Mouse (Mus musculus) retina, postnatal 7 days (tissue): Measurements from ENCODE around the gene Rmnd5b.

ENCODE experiments used
- DNase-seq: peaks from one replicate; pipeline ENCODE4 v3.0.0-alpha.2; 2012; ENCODE audit warnings: low read depth, low spot score

Gene Rmnd5b

DNA sequence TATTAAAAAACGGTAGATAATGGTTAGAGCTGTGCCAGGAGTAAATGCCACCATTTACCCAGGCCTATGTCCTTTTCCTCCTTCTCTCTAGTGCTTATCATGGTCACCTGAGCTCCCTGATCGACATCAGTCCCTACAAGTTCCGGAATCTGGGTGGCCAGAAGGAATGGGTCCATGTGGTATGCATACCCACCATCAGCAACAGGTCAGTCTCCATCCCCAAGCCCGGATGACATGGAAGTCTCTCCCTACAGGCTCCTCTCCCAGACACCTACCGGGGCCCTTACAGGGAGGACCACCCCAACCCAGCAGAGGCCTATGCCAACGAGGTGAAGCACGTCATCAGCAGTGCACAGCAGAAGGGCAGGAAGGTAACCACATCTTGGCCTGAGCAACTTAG, 43.8 kb downstream of the Rmnd5b start:
- no peak for DNase-seq

DNA sequence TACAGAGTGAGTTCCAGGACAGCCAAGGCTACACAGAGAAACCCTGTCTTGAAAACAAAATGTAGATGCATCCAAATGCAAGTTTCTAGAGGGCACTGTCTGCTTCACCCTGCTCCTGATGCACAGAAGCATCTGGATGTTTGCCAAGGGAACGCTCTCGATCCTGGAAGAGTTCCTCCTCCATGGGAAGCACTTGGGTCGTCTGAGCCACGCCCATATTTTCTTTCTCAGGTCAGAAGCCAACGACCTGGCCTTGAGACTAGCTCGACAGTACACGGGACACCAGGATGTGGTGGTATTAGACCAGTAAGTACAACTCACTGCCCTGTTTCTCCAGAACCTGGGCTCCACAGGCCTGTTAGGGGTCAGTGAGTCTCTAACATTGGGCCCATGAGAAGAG, 44.5 kb downstream of the Rmnd5b start:
- DNase-seq, result no peak

DNA sequence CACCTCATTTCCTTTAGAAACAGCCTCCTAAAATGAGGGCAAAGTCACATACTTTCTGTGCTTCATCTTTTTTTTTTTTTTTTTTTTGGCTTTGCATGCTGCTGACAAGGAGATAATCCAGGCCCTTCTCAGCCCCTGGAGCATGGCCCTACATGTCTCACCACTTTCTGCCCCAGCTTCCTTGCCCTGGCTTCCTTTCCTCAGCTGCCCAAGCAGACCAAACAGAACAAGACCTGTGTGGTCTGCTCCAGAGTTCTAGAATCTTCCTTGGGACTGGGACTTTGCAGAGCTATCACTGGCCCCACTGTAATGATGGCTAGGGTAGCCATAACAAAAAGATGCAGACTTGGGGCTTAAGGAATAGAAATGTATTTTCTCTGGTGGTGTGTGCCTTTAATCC, 45.7 kb downstream of the Rmnd5b start:
- DNase-seq, result no peak

DNA sequence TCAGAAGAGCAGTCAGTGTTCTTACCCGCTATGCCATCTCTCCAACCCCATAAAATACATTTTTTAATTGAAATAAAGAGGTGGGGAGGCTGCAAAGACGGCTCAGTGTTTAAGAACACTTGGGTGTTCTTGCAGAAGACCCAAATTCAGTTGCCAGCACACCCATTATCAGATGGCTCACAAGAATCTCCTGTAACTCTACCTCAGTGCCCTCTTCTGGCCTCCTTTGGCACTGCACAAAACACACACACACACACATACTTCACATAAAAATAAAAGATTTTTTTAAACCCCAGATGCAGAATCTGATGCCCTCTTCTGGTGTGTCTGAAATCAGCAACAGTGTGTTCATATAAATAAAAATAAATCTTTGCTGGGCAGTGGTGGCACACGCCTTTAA, 46.9 kb downstream of the Rmnd5b start:
- DNase-seq, result no peak

DNA sequence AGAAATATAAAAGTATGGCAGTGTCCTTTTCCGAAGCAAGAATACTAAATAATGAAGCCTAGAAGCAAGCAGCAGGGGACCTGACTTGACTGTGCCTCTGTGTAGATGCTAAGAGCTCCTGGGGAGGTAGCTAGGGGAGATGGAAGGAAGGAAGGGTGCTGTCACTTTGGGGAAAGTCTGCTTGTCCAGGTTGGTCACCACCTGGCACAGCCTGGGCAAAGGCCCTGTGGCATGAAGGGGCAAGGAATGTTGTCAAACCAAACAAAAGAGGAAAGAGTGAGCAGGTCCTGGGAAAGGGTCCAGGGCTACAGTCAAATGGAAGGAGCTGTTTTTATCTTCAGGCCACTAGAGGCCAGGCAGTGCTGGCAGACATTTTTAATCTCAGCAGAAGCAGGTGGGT, 48.6 kb downstream of the Rmnd5b start:
- no peak for DNase-seq

DNA sequence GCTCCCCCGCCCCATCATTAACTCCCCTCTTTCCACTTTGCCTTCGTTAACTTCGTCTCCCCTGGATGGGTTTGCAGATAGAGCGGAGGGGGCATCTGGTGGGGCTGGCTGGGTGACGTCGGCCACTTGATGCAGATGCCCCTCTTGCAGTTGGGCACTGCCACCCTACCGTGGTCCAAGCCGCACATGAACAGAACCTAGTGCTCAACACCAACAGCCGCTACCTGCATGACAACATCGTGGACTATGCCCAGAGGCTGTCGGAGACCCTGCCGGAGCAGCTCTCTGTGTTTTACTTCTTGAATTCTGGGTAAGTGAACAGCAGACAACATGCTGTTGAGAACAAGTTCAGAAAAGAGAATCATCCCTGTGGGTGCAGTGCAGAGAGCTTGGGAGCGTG, 49.3 kb downstream of the Rmnd5b start:
- DNase-seq, result no peak

DNA sequence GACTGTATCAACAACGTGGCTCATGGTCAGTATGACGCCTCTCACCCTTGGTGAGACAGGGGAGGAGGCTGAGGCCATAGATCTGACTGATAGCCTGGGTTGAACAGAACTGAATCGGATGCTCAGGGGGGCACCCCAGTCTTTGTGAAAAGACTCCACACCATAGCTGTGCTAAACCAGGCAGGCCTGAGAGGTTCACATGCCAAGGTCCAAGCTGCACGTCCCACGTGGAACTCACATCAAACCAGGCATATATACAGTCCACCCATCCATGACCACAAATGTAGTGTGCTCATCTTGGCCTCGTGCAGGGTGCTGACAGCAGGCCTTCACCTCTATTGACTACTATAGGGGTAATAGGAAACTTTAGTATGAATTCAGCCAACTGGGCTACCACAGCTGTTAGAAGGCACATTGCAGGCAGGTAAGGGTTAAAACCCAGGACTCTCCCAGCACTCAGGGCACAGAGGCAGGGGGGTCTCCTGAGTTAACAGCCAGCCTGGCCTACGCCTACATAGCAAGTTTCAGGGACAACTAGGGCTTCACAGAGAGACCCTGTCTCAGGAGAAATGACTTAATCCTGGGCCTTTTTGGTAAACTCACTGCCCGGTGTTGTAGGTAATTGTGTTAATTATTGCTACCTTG, 50.0 kb downstream of the Rmnd5b start:
- no peak for DNase-seq

DNA sequence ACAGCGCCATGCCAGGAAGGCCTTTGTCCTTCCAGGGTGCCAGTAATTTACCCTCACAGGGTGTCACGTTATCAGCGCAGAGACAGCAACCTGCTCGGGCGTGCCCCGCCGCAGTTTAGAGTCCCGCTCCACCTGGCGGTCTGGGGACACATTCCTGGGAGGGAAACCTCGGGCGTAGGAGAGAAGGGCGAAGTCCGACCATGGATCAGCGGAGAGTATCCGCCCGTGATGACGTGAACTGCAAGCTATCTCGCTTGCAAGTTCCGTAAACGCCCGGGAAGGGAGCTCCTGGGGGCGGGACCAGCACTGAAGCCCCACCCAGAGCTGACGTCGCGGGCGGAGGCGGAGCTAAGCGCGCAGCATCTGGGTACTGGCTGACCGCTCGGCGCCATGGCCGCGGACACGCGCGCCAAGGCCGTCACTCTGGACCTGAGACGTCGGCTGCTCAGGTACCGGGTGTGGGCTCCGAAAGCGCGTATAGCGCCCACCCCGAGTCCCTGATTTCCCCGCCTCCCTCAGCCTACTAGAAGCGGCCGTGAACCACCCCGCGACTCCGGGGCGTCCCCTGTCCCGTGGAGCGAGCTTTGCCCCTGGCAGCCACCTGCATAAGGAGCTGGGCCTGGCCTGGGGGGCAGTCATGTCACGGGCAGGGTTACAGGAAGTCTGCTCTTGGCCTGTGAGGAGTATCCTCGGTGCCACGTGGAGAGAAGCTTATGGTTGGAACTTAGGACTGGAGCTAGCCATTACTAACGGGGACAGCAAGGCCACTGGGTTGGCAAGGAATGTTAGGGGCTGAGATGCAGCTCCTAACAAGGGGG, 51.1 kb downstream of the Rmnd5b start, which contains the start of gene Phykpl:
Phykpl (plus strand) TSS at position 327 of the 818 bp plus-strand sequence.
- DNase-seq, result peak; percentile 90

DNA sequence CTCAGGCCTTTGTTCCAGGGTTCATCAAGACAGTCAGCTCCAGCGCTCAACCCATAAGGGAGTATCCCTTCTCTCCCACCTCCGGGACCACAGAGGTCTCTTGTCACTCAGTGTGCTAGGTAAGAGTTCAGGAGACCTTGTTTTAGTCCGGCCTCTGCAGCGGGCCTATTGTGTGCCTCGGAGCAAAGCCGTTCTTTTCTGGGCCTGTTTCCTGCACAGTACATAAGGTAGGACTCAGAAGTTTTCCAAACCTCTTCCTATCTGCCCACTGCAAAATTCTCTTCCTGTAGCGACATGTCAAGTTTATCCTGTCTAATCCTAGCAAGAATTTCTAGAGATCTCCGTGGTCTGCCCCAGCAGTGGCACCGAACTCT, 51.7 kb downstream of the Rmnd5b start:
- DNase-seq, result no peak

DNA sequence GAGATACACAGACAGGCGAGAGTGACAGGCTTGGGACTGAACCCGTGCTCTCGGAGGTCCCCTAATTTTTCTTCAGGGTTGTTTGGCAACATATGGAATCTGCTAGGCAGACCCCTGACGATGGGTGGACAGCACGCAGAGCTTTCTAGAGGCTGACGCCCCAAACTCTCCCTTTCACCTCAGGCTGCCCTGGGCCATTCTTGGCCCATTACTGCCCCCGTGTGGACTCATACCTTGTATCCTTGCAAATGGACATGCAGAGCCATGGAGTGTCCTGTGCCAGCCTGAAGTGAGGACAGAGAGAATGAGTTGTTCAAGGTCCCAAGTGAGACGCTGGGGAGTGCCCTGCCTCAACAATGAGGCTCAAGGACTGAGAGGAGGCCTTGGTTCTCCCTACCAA, 53.0 kb downstream of the Rmnd5b start:
- peak; percentile 51 for DNase-seq

DNA sequence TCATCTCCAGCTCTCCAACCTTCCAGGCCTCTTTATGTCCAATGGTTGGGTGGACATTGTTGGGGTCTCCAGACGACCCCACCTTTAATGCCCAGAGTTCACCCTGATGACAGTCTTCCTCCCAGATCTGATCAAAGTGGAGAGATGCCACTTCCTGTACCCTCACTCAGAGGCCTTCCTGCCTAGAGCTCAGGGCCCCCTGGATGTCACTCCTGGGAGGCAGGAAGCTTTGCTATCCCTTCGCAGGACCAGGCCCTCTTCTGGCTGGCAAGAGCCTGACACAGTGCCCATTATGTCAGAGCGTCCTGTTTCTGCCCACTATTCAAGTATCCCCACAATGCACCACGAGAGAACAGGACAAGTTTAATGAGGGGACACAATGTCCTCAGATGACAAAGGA, 56.7 kb downstream of the Rmnd5b start:
- no peak for DNase-seq

DNA sequence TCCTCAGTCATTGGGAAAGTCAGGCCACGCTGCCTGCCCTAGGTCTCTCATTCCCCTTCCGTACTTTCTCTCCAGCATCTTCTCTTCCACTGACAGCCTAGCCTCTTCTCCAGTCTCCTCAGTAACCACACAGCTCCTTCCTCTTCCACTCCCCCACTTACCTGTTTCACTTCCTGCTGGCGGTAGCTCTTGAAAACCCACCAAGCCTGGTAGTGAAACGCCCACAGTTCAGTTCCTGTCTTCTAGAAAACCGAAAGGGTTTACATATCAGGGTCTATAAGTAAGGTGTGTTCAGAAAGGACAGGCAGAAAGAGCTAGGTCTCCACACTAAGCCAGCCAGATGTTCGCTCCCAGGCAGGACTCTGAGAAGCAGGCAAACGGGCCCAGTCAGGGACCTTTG, 58.1 kb downstream of the Rmnd5b start:
- DNase-seq, result no peak

DNA sequence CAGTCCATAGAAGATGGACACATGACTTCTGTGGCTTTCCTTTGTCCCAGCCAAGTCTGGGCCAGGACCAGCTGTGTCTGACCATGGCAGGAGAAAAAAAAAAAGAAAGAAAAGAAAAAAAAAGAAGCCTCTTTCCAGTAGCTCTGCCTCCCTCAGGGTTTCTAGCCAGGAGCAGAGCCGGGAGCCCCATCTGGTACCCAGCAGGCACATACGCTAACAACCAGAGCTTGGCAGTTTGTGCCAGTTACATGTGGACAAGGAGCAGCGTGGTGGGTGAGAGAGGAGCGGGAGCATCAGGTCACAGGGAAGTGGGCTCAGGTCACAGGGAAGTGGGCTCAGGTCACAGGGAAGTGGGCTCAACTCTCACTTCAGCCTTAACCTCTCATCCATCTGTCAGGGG, 59.2 kb downstream of the Rmnd5b start:
- no peak for DNase-seq
